Mouse (Mus musculus) thymus, adult 2 months (tissue): ENCODE measurements at regions not wholly inside any gene's neighbourhood (a gene's known extent, or its start where the extent isn't known, plus 50 kb on each side); places are given as distances from the start of the nearest gene placed in this dataset.

ENCODE experiments used
- CTCF ChIP-seq: fragments of 200-500 bp; IDR thresholded peaks from 2 replicates; pipeline ENCODE4 v1.5.1; 2012; ENCODE audit warnings: mild to moderate bottlenecking, control low read depth, low read length, moderate library complexity, borderline replicate concordance; ENCODE audit not compliant: control insufficient read depth, poor library complexity, insufficient read depth; ENCODE audit errors: extremely low read depth
- POLR2A ChIP-seq: fragments of 200-500 bp; IDR thresholded peaks from 2 replicates; pipeline ENCODE4 v1.6.1; 2012; ENCODE audit warnings: mild to moderate bottlenecking, low read length, control low read depth, moderate library complexity; ENCODE audit not compliant: control insufficient read depth, poor library complexity, insufficient read depth; ENCODE audit errors: extremely low read depth

- TF ChIP-seq POLR2A = no peak
- TF ChIP-seq CTCF = no peak
These were observed 186.5 kb downstream of the Kdr start for GRCm38 (mm10) chr5:75791738-75792137.
